Mouse (Mus musculus) ovary, postnatal 10 days (tissue): Measurements from ENCODE around the gene Sgcd.

Experiments
- DNase-seq: peaks from one replicate; pipeline ENCODE4 v3.0.0; 2022; ENCODE audit warnings: low spot score

Sgcd gene

DNA sequence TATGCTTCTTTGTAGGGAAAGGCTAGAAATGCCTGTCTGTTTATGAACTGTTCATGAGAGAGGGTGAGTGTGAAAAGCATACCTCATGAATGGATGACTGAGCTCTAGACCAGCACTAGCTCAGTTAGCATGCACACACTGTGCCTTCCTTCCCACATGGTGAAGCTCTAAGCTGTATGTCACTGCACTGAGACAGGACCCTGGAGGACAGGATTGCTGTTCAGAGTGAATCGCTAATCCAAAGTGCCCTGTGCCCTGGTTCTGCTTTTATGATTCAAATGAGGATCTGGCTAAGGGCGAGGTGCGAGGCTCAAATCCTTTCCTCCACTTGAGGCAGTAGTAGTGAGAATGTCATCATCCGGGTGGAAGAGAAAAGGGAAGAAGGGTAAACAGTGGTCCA, 712.2 kb downstream of the Sgcd start:
- DNase-seq: no peak

DNA sequence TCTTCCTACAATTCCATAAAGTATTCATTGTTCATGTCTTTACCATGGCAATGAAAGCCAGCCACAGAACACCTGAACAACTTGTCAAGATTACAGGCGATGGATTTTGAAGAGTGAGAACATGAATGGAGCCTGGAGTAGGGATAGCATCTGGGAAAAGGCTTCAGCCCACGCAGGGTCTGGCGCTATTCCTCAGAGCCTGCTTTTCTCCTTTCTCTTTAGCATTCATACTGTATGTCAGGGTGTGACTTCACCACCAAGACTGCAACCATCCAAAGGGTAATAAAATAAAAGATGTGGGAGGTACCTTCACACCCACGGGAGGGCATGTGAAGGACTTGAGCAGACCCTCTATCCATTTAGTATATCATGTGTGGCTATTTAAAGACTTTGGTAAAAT, 720.2 kb downstream of the Sgcd start:
- no peak for DNase-seq

DNA sequence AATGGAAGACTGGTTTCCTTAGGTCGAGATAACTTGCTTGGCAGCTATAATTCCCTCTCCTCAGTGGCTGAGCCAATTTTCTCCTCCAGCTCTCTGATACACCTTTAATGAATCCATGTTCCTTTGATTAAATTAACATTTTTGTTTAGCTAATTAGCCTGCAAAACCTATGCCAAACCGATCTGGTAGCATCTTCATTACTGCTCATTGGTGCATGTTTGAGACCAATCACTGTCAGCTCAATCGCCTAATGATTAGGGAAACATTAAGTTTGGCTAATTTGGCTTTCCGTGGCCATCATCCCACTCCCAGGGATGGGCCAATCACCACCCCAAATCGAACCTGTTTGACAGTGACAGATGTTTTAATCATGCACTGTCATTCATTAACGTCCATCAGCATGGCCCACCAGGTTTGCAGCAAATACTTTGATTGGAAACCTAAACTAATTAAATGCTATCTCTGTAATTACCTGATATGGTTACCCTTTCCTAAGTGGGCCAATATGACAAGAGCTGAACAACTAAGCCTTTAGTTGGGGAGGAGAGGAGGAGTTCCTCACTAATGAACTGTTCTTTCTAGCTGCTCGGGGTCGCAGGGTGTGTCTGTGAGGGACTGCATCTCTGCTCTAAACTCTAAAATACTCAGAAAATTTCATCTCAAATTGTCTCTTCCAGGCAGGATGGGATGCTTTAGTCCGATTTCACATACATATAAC, 724.3 kb downstream of the Sgcd start:
- DNase-seq: no peak

DNA sequence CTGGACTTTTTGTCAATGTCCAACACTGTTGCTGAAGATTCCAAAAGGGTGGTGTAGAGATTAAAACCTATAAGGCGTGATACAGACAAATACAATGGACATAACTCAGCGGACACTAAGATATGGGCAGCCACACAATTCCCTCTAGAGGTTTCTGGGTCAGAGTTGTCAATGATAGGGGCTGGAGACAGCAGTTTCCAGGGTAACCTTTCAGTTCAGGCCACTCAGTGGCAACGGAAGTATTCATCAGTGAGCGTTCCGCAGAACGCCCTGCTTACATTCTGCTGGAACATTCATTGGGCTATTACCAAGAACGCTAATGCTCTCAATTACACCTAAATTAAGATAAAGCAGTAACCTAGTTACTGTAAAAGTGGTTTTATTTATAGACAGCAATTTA, 738.5 kb downstream of the Sgcd start:
- DNase-seq: no peak

DNA sequence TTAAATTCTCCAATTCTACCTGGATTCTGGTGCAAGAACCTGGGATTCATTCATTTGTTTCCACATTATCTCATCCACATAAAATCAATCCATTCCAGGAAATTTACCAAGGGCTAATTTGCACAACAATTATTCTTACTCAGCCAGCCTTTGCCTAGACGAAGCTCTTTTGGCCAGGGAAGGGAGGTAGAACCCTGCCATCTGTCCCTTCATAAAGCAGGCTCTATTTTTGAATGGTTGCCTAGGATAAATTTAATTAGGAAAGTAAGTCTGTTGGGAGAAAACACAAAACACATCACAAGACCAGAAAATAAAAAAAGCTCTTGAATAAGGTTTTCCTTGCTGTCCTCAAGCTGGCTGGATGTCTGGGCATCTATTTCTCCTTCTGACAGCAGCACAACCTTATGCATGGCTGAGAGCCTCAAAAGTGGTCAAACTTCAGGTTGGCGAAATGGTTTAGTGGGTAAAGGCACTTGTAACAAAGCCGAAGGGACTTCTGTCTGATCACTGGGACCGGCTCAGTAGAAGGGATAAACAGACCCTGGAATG, 740.4 kb downstream of the Sgcd start:
- DNase-seq: no peak

DNA sequence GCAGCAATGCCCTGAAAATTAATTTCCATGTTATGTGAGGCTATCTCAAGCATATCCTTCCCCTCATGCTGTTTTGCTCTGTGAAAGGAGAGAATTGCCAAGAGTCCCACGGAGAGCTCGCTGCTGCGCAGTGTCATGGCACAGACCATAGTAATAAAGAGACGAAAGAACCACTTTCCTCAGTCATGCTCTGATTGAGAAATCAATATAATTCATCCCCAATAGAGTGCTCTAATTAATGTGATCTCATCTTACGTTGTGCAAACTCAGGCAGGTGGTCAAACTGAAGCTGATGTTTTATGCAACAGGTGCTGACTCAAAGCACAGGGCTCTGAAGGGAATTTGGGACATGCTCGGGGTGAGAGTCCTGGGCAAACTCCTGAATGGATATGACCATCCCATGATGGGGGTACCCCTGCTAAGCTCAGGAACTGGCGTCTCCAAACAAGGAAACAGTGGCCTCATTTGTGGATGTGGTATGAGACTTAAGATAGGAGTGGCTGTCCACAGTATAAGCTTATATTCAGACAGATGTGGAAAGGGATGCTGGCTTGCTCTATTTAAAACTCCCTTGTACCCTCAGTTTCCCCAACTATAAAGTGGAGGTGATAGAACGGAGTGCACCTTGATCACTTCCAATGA, 740.9 kb downstream of the Sgcd start:
- no peak for DNase-seq

DNA sequence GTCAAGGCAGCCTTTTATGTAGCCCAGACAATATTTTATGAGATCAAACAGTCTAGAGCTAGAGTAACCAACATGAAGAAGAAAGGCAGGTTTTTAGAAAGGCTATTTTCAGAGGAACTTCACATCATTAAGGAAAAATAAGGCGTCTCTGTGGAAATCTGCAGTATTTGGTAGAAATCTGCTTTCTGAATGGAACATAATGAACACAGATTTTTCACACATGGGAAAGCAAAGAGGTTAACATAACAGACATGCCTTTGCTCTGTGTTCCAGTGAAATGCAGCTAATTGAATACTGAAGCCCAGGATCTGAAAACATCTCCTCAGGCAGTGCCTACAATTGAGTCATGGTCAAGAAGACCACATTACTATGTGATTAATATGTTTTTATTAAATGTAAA, 746.4 kb downstream of the Sgcd start:
- no peak for DNase-seq

DNA sequence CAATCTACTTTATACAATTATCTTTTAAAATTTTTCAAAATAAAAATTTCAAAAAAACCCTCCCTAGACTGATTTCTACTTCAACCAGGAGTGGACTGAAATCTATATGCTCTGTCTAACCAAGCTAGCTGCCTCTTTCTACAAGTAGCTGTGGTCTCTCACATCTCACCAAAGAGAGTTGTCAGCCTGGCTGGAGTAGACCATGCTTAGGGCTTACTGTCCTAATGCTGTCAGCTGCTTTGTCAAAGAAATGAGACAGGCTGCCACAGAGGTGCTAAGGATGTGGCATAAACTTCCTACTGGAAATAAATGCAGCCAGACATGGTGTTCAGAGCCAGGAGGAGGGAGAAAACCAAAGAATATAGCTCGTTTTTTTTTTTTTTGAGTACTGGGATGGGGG, 760.5 kb downstream of the Sgcd start:
- DNase-seq: no peak

DNA sequence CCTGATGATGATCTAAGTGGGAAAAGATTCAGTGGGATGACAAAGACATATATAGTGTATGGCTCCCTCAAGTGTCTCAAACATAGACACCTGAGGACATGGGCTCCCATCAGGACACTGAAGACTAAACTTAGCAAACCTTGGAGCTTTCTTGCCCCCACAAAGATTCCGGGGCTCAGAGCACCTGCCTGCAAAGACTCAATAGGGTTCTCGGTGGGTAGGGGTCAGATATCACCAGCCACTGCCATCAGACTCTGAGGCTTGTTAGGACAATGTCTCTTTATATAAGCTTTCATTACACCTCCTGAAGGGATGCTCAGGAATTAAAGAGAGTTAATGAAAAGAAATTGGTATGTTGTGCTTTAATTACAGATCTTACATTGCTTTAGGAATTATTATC, 764.6 kb downstream of the Sgcd start:
- DNase-seq: no peak

DNA sequence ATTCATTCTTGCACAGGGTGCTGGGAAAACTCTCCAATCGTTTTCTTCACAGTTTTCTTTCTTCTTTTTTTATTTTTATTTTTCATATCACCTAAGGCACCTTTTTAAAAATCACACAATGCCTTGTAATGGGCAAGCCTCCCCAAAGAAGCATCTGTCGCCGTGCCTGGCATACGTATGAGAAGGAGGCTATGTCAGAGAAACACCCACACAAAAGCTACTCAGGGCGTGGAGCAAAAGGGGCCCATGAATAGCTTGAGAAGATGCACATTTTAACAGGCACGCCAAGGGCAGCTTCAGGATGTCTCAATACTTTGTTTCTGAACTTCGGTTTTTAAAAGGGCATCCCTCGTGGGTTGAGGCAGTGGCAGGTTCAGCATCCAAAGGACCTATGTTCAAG, 777.2 kb downstream of the Sgcd start:
- DNase-seq: no peak

DNA sequence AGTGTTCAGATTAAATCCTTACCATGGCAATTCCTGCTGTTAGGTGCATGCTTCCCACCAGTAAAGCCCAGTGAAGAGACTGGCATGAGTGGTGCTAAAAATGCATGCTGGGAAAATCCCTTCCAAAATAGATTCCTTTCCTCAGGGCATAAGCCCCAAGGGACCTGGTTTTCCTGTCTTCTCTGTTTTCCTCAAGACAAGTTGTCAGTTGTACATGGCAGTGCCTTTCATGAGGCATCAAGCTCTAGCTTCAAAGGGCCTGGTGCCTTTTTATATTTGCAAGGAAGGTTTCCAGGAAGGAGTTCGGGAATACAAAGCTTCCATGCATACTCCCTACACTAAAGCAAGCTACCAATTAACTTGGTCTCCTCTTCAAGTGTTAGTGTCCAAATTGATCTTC, 782.3 kb downstream of the Sgcd start:
- no peak for DNase-seq

DNA sequence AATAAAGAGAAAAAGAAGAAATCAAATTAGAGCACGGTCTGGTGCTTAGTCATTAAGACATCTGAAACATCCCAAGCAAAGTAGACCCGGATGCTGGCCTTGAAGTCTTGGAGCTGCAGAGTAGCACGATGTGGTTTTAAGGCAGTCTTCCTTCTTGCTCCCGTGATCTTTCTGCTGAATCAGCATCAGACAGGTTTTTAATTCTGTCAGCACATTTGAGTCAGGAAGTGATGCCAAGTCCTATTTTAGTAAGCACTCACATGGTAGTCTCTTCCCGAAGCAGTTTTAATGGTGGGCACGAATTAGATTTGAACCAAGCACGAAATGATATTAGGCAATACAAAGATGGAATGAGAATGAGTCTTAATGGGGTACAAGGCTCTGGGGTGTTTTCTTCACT, 789.7 kb downstream of the Sgcd start:
- DNase-seq: no peak

DNA sequence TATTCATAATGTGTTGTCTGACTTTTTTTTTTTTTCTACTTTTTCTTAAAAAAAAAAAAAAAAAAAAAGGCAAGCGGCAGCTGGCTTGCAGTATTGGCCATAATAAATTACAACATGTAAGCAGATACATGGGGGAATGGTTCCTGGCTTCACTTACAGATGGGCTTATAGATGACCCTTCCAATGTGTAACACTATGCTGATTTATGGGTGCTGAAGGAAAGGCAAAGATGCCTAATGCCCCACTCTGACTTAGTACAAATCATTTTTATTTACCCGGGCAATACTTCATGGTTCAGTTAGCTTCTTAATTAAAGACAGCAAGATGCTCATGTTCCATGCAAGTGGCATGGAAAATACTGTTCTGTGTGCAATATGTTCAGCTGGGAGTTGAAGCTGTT, 800.2 kb downstream of the Sgcd start:
- DNase-seq: no peak

DNA sequence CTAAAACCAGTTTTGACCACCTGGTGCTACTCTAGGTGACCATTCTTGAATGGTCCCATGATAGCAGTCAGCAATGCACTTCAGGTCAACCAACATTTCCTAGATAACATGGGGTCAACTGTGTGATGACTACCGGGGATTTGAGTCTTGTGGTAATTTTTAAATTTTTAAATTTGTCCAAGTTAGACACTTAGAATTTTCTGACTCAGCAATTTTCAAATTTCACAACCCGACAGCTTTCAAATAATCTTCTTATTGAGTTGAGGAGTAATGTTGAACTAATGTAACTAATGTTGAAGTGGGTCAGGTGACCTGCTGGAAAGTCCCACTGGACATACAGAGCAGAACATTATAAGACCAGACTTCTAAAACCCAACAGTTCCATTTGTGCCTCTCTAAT, 813.8 kb downstream of the Sgcd start:
- DNase-seq: no peak

DNA sequence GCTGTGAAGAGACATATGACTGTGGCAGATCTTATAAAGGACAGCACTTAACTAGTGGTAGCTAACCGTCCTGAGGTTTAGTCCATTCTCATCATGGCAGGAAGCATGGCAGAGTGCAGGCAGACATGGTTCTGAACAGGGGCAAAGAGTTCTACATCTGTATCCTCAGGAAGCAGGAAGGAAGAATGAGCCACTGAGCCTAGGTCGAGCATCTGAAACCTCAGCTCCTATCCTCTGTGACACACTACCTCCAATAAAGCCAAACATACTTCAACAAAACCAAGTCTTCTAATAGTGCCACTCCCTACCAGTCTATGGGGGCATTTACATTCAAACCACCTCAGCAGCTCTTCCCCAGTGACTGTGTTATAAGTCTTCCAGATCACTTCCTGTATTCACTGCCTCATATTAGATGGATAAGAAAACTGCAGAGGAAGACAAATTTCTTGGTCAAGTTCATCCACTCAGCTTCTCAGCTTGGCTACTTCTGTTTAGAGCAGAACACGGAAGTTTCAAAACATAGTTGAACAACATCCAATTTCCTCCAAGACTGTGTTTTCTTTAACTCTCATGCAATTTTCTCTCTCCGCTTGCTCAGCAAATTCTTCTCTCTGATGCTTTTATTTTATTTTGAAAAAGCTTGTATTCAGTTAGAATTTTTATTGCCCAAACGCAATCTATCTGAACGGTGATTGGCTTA, 817.7 kb downstream of the Sgcd start:
- DNase-seq: no peak

DNA sequence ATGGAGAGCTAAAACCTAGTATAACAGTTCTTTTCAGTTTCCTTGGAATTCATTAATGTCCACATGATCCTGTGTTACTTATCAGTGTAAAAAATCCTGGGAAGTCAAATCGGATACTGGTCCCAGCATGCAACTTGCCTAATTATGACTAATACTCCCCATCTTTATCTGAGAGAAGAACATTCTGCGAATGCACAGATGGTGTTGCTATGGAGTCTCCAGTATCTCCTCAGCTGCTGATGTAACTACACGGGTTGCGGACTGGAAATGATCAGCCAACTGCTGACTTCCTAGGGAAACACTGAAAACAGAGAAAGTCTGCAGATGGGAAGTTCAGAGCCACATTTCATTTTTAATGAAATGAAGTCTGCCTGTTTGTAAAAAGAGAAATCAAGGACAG, 821.4 kb downstream of the Sgcd start:
- no peak for DNase-seq

DNA sequence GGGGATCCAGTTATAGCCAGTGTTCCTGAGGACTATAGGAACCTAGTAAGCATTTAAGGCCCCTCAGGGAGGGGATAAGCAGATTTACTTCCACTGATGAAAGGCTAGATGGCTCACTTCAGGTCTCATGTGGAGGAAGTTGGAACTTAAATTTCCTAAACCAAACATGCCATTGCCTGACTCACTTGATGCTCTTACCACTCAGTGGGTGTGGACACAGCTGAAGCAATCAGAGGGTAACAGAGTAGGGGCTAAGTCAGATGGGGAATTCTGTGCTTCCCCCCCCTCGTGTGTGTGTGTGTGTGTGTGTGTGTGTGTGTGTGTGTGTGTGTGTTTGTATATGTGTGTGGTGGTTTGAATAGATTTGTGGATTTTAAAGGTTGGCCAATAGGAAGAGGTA, 830.7 kb downstream of the Sgcd start:
- no peak for DNase-seq

DNA sequence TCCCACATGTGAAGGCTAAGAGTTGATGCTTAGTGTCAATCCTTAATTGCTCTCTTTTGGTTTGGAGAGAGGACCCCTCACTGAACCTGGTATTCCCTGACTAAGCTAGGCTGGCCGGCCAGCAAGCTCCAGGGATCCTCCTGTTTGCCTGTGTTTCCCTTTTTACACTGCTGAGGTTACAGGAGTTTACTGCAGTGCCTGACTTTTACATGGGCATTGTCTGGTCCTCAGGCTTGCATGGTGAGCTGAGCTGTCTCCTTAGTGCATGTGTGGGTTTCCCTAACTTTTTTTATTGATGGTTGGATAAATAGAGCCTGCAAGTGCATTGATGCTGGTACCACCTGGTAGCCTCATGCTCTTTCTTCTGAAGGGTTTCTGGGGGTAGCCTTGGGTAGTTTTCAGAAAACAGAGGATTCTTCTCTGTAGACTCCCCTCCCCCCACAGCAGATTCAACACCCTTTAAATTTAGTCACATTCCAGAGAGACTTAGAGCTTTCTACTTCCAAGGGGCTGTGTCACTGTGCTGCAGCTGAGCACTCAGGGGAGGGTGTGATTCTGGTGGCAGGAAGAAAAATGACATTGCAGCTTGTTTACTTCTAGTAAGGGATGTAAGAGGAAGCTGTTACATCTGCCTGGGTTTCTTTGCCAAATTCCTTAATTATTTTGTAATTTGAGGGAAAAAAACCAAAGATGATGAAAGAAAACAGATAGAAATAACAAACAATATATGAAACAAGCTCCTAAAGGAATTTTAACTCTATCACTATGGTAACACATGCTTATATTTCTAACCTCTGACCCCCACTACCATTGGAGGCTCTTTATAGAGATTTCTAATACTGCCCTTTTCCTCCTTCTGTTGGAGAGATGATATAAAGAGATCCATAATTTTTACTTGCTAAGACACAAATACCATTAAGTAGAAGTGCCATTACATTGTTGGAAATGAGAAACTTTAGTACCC, 831.8 kb downstream of the Sgcd start:
- DNase-seq: no peak

DNA sequence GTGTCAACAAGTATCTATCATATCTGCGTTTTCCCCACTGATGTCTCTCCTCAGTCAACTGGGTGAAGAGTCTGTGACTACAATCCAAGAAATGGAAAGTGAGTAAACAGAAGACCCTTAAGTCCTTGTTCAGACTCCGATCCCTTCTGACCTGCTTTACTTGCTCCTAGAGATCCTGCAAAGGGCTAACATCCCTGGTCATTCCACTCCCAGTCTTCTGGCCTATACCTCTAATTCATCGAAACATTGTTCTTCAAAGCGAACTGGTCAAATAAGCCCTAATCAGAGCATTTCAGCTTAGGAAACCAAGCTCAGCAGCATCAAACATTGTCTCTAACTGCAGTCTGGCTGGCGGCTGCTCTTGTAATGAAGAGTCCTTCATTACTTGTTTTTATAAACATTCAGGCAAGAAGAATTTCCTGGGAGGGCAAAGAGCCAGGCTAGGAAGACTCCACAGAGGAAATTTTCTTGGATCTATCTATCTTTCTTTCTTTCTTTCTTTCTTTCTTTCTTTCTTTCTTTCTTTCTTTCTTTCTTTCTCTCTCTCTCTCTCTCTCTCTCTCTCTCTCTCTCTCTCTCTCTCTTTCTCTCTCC, 833.8 kb downstream of the Sgcd start:
- DNase-seq: no peak

DNA sequence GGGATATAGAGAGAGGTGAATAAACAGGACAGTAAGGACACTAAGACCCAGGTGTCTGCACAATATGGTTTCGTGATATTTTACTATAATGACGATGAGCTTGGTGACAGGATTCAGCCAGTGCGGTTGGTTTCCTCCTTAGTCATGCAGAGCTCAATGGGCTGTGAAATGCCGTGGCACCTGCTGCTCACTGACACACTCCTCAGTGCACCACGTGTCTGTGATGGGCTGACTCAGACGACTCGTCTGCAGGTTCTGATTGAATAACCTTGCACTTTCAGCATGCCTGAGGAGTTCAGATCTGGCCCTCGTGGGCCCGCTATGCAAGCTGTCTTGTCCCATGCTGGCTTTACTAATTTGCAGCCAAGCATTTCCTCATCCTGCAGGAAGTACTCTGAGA, 839.2 kb downstream of the Sgcd start:
- DNase-seq: no peak

DNA sequence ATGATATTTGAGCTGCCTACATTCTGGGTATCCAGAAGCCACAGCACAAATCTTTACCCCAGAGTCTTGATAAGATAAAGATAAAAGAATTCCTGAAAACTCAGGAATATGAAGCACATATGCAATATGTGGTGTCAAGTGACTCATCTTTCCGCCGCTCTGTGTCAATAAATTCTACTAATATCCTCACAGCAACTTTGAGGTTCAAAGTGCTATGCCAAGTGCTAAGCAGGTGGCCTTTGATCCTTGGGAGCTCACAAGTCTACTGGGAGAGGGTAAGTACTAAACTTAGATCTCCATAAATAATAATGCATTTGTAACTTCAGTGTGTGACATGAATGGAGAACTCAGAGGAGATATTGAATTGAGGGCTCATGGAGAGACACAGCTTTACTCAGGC, 848.9 kb downstream of the Sgcd start:
- DNase-seq: no peak

DNA sequence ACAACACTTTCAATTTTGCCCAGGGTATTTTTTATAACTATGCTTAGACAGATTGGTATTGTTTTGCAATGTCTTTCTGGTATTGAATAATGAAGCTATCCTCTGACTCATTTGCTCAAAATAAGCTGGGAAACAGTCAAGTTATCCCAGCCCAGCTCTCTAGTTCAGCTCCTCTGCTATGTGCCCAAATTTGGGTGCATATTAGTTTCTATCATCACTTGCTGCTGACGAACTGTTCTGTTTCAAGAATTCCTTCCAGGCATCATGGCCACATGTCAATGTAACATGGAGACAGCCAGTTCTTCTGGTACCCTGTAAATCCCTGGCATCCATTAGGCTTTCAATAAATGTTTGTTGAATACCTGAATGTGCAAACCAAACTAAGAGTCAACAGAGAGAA, 849.5 kb downstream of the Sgcd start:
- no peak for DNase-seq
